Mouse (Mus musculus) small intestine, adult 2 months (tissue): Measurements from ENCODE around the gene Ptpn11.

Experiments
- CTCF ChIP-seq: fragments of 200-500 bp; IDR thresholded peaks from 2 replicates; pipeline ENCODE4 v1.5.1; 2012; ENCODE audit warnings: low read depth, mild to moderate bottlenecking, control low read depth, inconsistent platforms, low read length, moderate library complexity, mixed read lengths; ENCODE audit not compliant: insufficient replicate concordance, insufficient read length; ENCODE audit errors: extremely low read depth
- POLR2A ChIP-seq: fragments of 200-500 bp; IDR thresholded peaks from 2 replicates; pipeline ENCODE4 v1.6.1; 2012; ENCODE audit warnings: low read depth, mild to moderate bottlenecking, control low read depth, inconsistent platforms, low read length, moderate library complexity

GRCm38 (mm10) chr5:121214707-121215106 is 23.5 kb upstream of the Ptpn11 start:
- TF ChIP-seq CTCF (no peak), POLR2A (no peak)
